Mouse (Mus musculus) ovary, postnatal 14 days (tissue): ENCODE data around the gene Tmem218.
A peak's percentile ranks its signal among the peaks of the same experiment; 100 is the strongest.

Experiments used
- DNase-seq: peaks from one replicate; pipeline ENCODE4 v3.0.0; 2022; ENCODE audit warnings: low spot score

Gene Tmem218

GRCm38 (mm10) chr9:37232201-37233195 is 24.5 kb downstream of the Tmem218 start:
- DNase-seq: no peak

- no peak for DNase-seq
These were observed 28.1 kb downstream of the Tmem218 start for GRCm38 (mm10) chr9:37235951-37236737.

GRCm38 (mm10) chr9:37242764-37243163 is 34.7 kb downstream of the Tmem218 start:
- DNase-seq: no peak

- no peak for DNase-seq
These were observed 36.6 kb downstream of the Tmem218 start for GRCm38 (mm10) chr9:37244600-37244999.

GRCm38 (mm10) chr9:37245404-37245803 is 37.4 kb downstream of the Tmem218 start:
- no peak for DNase-seq

- DNase-seq: no peak
These were observed 37.8 kb downstream of the Tmem218 start for GRCm38 (mm10) chr9:37245810-37246209.

- DNase-seq: no peak
These were observed 39.4 kb downstream of the Tmem218 start for GRCm38 (mm10) chr9:37247429-37247828.

- no peak for DNase-seq
These were observed 40.4 kb downstream of the Tmem218 start for GRCm38 (mm10) chr9:37248381-37248906.

GRCm38 (mm10) chr9:37249976-37250375 is 42.0 kb downstream of the Tmem218 start:
- DNase-seq: no peak

- DNase-seq: no peak
These were observed 42.6 kb downstream of the Tmem218 start for GRCm38 (mm10) chr9:37250631-37251030.

GRCm38 (mm10) chr9:37254531-37255110 is 46.6 kb downstream of the Tmem218 start:
- no peak for DNase-seq

GRCm38 (mm10) chr9:37255149-37255888 is 47.3 kb downstream of the Tmem218 start, which contains the start of gene Slc37a2:
Slc37a2 (minus strand) TSS chr9:37255738.
- peak; percentile 51 for DNase-seq

- peak; percentile 51 for DNase-seq
These were observed 47.8 kb downstream of the Tmem218 start for GRCm38 (mm10) chr9:37255889-37256225.

GRCm38 (mm10) chr9:37266622-37267021 is 58.6 kb downstream of the Tmem218 start:
- no peak for DNase-seq
